Mouse (Mus musculus) thymus, adult 2 months (tissue): ENCODE data around the gene Lsm10. TPM values are rescaled to one million over a fixed set of nuclear protein-coding genes. Genes with fewer than 3 reads are reported as not detected.
A peak's percentile ranks its signal among the peaks of the same experiment; 100 is the strongest.

Experiments
- DNase-seq: peaks from one replicate; pipeline ENCODE4 v3.0.0; 2021
- H3K27ac ChIP-seq: fragments of 200-500 bp; 2 replicates; pipeline ENCODE4 v1.5.1; 2012; ENCODE audit warnings: low read length, control low read depth; ENCODE audit not compliant: control insufficient read depth, insufficient read depth
- H3K27me3 ChIP-seq: fragments of 200-500 bp; 2 replicates; pipeline ENCODE4 v1.6.1; 2012; ENCODE audit warnings: mild to moderate bottlenecking, low read length, moderate library complexity, mixed read lengths; ENCODE audit not compliant: control insufficient read depth, insufficient read depth
- H3K36me3 ChIP-seq: fragments of 200-500 bp; 2 replicates; pipeline ENCODE4 v1.6.1; 2012; ENCODE audit warnings: mild to moderate bottlenecking, low read length, moderate library complexity; ENCODE audit not compliant: control insufficient read depth, insufficient read depth
- H3K4me1 ChIP-seq: fragments of 200-500 bp; replicated peaks from 2 replicates; pipeline ENCODE4 v1.6.1; 2012; ENCODE audit warnings: low read length; ENCODE audit not compliant: control insufficient read depth, insufficient read depth
- H3K4me3 ChIP-seq: fragments of 200-500 bp; 2 replicates; pipeline ENCODE4 v1.5.1; 2012; ENCODE audit warnings: mild to moderate bottlenecking, low read length, control low read depth, moderate library complexity; ENCODE audit not compliant: control insufficient read depth, insufficient read depth
- CTCF ChIP-seq: fragments of 200-500 bp; IDR thresholded peaks from 2 replicates; pipeline ENCODE4 v1.5.1; 2012; ENCODE audit warnings: mild to moderate bottlenecking, control low read depth, low read length, moderate library complexity, borderline replicate concordance; ENCODE audit not compliant: control insufficient read depth, poor library complexity, insufficient read depth; ENCODE audit errors: extremely low read depth
- POLR2A ChIP-seq: fragments of 200-500 bp; IDR thresholded peaks from 2 replicates; pipeline ENCODE4 v1.6.1; 2012; ENCODE audit warnings: mild to moderate bottlenecking, low read length, control low read depth, moderate library complexity; ENCODE audit not compliant: control insufficient read depth, poor library complexity, insufficient read depth; ENCODE audit errors: extremely low read depth
- WGBS: fragments of 180-500 bp; shearing (Covaris S2); methylation state at CpG from one replicate; pipeline ENCODE4 v1.1.7; 2018; 5-methylcytosine and 5-hydroxymethylcytosine counted together
- polyA plus RNA-seq: library from polyadenylated mRNA; depleted of rRNA; stranded (reverse); fragments of >200 nt; gene quantifications from 2 replicates; pipeline ENCODE4 v1.2.3, GENCODE M21; 2012

Lsm10 gene
- polyA plus RNA-seq, 1 experiment = 41.7 TPM

DNA sequence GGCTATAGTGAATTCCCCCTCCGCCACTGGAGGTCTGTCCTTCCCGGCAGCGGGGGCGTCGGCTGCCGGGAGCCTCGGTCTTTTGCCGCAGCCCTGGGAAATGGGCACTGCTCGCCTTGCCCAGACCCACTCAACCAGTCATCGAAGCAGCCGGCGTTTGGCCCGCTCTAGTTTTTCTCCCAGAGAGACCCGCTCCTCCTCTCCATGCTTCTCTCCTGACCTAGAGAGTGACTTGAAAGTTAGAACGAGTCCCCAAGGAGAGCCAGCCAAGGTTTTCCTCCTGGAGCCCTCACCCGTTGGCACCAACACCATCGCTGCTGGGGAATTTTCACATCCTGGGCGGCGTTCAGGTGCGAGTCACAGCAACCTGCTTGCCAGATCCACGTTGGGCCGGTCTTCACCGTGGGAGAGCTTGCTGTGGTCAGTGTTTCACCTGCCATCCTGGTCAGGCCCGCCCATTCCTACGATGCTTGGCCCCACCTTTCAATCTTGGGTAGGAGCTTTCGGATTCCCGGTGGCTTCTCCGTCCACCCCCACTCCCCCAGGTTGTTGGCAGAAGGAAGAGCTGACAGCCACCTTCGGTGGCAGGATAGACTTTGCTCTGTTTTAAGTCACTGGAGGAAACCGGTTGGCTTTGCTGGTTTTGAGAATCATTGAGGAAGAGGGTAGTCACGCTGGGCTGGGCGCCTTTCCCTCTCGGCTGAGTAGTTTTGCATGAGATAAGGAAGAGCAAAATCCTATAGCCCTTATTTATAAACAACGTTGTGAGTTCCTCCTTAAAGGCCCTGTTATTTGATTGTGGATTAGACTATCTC, 8.0 kb downstream of the Lsm10 start:
- no peaks in the 10 kb centered on the region for H3K27me3 ChIP-seq
- H3K4me1 ChIP-seq = peaks cover 12% of the 10 kb centered on the region
- no peak for DNase-seq
- H3K27ac ChIP-seq = peak overlapping the region; percentile 2; the same call in 1 of the 2 replicates
- TF ChIP-seq CTCF = no peak
- TF ChIP-seq POLR2A = no peak
- WGBS = 2% methylated on average over 34 of the region's 34 CpGs
- H3K36me3 ChIP-seq = no peaks in the 10 kb centered on the region
- peak overlapping the region; percentile 72 for H3K4me3 ChIP-seq

DNA sequence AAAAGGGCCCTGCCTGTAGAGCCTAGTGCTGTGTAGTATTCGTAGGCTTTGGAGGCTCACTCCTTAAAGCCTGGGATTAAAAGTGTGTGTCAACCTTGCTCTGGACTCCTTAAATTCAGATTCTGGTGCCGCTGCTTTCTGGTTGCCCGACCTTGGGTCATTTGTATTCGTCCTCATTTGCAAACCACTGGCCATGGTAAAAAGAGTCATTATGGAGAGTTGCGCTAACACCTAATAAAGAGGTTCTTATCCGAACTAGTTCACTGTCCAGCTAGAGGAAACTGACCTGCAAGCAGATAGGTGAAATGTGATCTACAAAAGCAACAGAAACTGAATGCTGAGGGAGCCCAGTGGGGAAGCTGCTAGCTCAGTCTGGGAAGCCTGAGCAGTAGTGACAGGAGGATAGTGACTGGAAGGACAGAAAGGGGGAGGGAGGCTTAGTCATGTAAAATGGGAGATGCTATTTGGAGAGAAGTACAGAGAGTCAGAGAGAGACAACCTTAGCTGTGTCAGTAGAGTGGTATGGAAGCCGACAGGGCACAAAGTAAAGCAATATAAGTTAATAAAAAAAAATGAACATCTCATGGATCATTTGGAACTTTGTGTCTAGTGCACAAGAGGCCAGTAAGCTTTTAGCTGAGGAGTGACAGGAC, 8.8 kb downstream of the Lsm10 start:
- H3K27me3 ChIP-seq = no peaks in the 10 kb centered on the region
- TF ChIP-seq CTCF = no peak
- TF ChIP-seq POLR2A = no peak
- H3K4me3 ChIP-seq = no peak overlapping the region
- H3K36me3 ChIP-seq = no peaks in the 10 kb centered on the region
- 90% methylated on average over 7 of the region's 7 CpGs for WGBS
- no peak overlapping the region for H3K27ac ChIP-seq
- DNase-seq = no peak
- peaks cover 20% of the 10 kb centered on the region for H3K4me1 ChIP-seq

DNA sequence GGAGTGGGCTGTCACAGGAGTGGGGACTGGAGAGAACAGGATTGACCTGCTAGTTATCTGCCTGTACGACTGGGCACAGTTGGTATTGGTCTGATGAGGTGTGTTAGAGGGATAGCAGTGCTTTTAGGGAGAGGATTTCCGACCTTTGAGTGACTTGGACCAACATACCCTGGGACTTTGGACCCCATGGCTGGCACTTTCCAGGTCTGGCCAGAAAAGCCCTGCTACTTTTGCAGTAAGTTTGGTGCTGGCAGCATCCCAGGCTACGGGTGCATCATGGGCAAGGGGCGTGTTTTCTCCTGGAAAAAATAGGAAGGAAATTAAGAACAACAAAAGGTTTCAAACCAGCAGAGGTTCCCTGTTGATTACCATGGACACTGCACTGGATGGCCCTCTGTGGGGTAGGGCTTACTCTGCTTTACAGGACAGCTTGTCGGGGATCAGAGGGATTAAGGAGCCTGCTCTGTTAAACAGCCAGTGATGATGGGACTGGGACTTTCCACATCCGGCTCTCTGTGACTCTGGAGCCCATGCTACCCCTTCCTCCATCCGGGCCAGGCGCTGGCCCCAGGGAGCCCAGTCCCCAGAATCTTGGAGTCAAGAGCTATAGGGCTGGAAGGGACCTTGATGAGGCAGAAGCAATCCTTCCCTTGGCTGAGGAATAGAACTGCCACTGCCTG, 11.8 kb downstream of the Lsm10 start:
- DNase-seq = no peak
- Histone ChIP-seq H3K27me3 (no peaks in the 10 kb centered on the region), H3K4me1 (peaks cover 27% of the 10 kb centered on the region), H3K27ac (no peak overlapping the region), H3K36me3 (no peaks in the 10 kb centered on the region), H3K4me3 (no peak overlapping the region)
- 85% methylated on average over 8 of the region's 8 CpGs for WGBS
- TF ChIP-seq CTCF = no peak
- TF ChIP-seq POLR2A = no peak

DNA sequence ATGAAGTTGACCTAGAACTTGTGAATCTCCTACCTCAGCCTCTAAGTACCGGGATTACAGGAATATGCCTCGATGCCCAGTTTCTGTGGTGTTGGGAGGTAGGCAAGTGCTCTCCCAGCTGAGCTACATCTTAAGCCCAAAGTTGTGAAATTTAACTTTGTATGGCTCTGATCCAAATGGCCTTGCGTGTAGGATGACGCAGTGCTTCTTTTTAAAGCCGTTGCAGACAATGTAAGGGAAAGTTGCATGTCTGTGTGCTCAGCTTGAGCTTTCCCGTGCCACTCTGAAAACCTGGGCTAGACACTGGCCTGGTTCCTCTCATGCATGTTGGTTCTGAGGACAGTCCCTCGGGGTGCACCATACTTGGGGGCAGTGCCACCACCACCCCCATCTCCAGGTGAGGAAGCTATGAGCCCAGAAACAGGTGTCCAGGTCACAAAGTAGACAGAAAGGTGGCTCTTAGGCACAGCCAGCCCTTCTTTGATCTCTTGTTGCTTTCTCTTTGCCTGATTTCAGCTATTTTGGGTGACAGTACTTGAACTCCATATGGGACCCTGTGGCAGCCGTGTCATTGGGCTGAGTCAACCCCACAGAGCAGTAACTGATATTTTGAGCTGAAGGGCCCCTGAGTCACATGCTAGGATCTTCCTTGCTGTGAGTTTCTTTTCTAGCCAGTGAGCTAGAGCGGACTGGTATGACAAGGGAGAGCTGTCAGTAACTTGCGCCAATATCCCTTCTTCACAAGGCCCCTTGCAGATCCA, 13.4 kb downstream of the Lsm10 start:
- 60% methylated on average over 10 of the region's 10 CpGs for WGBS
- peaks cover 19% of the 10 kb centered on the region for H3K4me1 ChIP-seq

GRCm38 (mm10) chr4:126110374-126111152, 14.1 kb downstream of the Lsm10 start:
- Histone ChIP-seq H3K27ac (peak overlapping the region; percentile 91), H3K4me3 (no peak overlapping the region), H3K36me3 (no peaks in the 10 kb centered on the region), H3K27me3 (no peaks in the 10 kb centered on the region), H3K4me1 (peaks cover 19% of the 10 kb centered on the region)
- peak; percentile 84 for DNase-seq
- WGBS = 5% methylated on average over 12 of the region's 12 CpGs
- TF ChIP-seq POLR2A (peak; percentile 21; the same call in 1 of the 2 replicates), CTCF (no peak)

More for the DNA sequence above, 13.4 kb downstream of the Lsm10 start:
- TF ChIP-seq POLR2A = no peak
- no peak for TF ChIP-seq CTCF
- peak overlapping the region; percentile 91 for H3K27ac ChIP-seq
- no peak overlapping the region for H3K4me3 ChIP-seq
- H3K27me3 ChIP-seq = no peaks in the 10 kb centered on the region
- DNase-seq = no peak
- no peaks in the 10 kb centered on the region for H3K36me3 ChIP-seq
